Mouse (Mus musculus): ENCODE data around the gene Gm10271. TPM values are rescaled to one million over a fixed set of nuclear protein-coding genes. Genes with fewer than 3 reads are reported as not detected.

The Gm10271 gene
- polyA plus RNA-seq (2012; fragmentation: generic; extraction: Trizol): not detected

DNA sequence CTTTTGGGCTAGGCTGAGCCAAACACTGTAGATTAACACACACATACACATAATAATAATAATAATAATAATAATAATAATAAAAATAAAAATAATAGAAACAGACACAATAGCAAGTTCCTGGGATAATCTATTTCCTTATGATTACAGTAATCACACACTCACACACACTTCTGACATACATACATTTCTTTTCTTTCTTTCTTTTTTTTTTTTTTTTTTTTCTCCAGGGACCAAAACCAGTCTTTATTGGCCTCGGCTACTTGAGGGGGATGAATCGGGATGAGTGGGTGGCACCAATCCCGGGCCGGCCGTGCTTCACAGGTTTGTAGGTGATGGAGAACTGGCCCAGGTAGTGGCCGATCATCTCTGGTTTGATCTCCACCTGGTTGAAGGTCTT lies at the start of gene Gm10271:
Gm10271 (minus strand) TSS at position 101 of the 400 bp plus-strand sequence.

DNA sequence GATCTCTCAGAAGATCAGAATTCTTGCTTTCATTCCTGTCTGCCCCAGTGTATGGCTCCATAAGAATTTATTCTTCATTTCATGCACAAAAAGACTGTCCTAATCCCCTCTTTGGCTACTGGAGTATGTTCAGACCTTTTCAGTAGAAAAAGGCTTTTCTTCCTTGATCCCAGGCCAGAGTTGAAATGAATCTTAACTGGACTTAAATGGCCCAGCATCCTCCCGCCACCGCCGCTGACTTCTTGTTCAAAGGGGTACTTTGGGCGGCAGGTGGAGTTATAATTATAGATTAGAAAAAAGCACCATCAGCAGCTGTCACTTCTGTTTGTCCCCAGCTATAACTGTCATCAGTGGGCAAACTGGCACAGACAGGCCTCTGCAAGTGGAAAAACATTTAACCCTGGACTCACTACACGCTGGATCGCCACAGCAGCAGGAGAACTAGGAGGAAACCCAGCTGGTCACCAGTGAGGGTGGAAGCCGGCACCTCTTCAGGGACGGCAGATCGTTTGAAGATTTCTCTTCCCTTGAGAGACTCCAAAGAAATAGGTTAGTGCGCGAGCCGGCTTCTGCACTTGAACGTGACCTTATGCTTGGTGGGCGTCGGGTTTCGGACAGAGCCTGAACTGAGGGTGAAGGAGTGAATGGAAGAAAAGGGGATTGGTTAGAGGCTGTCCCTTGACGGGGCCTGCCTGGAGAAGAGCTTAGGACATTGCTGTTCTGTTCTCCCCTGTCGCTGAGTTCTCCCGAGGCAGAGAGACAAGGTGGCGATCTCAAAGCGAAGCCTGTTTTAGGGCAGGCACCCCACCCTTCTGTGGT lies 14.1 kb upstream of the Gm10271 start, which contains the start of gene Best3:
Best3 (plus strand) TSS at position 51 of the 819 bp plus-strand sequence.

DNA sequence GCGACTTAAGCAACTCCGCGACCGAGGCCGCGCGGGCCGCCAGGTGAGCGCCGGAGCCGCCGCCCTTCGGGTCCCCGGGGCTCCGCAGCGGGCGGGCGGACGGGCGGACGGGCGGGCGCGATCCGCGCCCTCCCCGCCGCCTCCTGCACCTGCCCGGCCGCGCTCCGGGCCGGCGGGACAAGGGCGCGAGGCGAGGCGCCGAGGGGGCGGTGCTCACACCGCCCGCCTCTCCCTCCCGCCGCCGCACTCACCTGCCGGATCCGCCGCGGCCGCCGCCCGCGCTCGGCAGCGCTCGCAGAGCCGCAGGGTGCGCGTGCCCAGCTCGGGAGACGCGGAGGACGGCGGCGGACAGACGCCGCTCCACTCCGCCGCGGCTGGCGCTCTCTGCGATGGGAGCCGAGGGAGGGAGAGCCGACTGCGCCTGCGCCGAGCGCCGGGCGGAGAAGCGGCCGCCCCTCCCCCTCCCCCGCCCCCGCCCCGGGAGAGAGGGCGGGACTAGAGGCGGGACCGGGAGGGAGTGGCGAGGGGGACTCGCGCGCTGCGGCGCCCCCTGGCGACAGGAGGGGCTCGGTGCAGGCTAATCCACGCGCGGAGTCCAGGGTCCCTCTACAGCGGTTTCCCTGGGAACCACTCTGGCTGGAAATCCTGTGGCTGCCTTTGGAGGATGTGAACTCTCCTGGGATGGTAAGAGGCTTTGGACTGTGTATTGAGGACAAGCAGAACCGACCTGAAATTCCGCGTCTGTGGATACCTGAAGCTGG lies 22.2 kb downstream of the Gm10271 start, which contains the start of gene Rab3ip:
Rab3ip (minus strand) TSS at position 761 of the 761 bp plus-strand sequence.

Other genes with a start within 250 kb of the Gm10271 start
- under 1 TPM in 1 of 2 experiments, not detected in 1; 0.01 TPM for gene Myrfl, start 75.7 kb downstream of the Gm10271 start, polyA plus RNA-seq (2012; fragmentation: generic; extraction: Trizol)
- 10 to 100 TPM; 13.3 to 25.1 TPM for gene Rab3ip, start 21.8 kb downstream of the Gm10271 start, polyA plus RNA-seq (2012; fragmentation: generic; extraction: Trizol)
- gene Best3, start 13.7 kb upstream of the Gm10271 start, polyA plus RNA-seq (2012; fragmentation: generic; extraction: Trizol): not detected
- under 1 TPM in 1 of 2 experiments, not detected in 1; 0.07 TPM for gene Lrrc10, start 72.7 kb upstream of the Gm10271 start, polyA plus RNA-seq (2012; fragmentation: generic; extraction: Trizol)
- gene Cct2, start 91.2 kb upstream of the Gm10271 start, polyA plus RNA-seq (2012; fragmentation: generic; extraction: Trizol): 100 to 1,000 TPM; 245 to 262 TPM
- gene Frs2, start 175.9 kb upstream of the Gm10271 start, polyA plus RNA-seq (2012; fragmentation: generic; extraction: Trizol): 1 to 10 TPM in 1 of 2 experiments, under 1 TPM in 1; 0.81 to 9.2 TPM

Measured in C3H10T1/2 (cell line).